Mouse (Mus musculus) megakaryocyte, embryonic 14.5 days (primary cell): ENCODE data around the gene Tnfsfm13.

Source experiments
- FLI1 ChIP-seq: IDR thresholded peaks from 2 replicates; pipeline ENCODE4 v1.6.1; 2012; ENCODE audit warnings: low read length, inconsistent platforms, mixed read lengths
- GATA1 ChIP-seq: IDR thresholded peaks from 3 replicates; pipeline ENCODE4 v1.6.1; 2012; ENCODE audit warnings: mixed read lengths, low read length, inconsistent platforms, borderline replicate concordance

DNA sequence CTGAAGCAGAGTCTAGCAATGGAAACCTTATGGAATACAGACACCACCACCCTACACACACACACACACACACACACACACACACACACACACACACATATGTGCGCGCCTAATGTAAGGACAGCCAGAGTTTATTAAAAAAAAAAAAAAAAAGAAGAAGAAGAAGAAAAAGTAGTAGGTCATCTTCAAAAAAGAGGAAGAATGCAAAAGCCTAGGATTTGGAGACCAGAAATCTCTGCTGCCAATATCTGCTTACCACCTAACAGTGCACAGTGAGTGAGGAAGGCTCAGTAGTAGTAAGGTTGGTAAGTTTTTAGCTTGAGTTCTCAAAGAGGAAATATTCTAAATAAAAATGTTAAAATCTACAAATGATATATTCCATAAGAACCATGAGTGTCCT, 16.8 kb downstream of the Tnfsfm13 start:
- TF ChIP-seq GATA1 (no peak), FLI1 (no peak)
